Mouse (Mus musculus): Measurements from ENCODE around the gene Eya2.
A peak's percentile ranks its signal among the peaks of the same experiment; 100 is the strongest.

The Eya2 gene

DNA sequence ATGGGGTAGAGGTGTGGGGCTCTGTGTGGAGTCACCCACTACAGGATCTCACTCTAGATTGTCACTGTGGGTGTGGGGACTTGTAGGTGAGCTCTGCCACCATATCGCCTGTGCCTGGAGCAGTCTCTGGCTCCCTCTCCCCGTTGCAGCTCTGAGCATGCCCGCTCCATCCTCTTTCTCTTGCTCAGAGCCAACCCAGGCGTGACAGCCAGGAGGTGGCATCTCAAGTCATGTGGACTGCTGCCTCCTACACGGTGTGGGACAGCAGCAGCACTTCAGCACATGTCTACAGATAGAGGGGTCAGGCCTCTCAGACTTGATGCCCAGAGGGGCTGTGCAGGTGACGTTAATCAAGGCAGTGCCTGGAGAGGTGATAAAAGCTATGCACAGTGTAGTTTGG is 57.4 kb downstream of the Eya2 start:
- no peak for DNase-seq (ENCODE audit: low spot score)

DNA sequence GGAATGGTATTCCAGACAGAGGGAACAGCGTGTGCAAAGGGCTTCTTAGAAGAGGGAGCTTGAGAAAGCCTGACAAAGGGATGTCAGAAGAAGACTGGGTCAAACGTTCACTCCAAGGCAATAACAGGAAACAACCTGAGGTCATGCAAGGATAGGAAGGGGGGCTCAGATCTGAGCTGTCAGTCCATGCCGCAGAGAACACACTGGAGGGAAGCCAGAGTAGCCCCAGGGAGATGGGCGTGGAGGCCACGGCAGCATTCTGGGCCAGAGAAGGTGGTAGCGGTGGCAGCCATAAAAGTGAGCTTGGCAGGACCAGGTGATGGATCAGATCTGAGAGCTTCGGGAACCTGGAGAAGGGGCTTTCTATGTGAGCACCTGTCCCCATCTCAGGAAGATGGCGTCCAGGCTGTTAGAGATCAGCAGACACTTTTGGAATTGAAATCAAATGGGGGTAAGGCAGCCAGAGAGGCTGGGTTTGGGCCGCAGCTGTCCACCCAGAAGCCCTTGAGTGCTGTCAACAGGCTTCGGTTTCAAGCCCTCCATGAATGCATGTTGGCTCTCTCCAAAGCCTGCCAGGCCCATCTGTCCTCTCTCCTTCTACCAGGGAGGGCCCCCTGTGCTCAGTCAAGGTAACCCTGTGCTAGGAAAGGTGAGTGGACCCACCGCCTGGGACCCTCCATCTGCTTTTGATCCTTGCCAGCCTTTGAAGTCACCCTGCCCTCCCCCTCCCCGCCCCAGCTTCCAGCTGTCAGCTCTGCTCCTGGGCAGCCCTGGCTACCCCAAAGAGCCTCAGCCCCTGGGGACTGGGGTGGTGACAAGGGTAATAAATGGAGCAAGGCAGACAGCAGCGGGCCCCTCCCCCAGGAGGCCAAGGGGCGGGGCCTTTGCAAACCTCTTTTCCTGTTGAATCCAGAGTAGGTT is 58.4 kb downstream of the Eya2 start:
- no peak for DNase-seq (ENCODE audit: low spot score)

DNA sequence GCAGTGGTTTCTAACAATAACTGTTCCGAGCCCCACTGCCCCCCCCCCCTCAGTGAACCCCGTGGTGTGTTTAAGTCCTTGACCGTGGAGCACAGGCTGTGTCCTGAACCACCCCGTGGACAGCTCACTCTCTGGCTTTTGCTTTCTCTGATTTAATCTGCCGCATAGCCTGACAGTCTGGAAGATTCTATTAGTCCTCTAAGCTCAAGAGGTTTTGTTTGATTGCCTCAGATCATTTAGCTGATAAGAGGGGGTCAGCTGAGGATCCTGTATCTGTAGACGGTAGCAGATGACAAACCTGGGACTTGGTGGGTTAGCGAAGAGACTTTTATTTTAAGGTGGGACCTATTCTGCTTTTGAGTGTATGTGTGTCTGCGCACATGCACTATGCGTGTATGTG is 59.3 kb downstream of the Eya2 start:
- DNase-seq (ENCODE audit: low spot score) = no peak

DNA sequence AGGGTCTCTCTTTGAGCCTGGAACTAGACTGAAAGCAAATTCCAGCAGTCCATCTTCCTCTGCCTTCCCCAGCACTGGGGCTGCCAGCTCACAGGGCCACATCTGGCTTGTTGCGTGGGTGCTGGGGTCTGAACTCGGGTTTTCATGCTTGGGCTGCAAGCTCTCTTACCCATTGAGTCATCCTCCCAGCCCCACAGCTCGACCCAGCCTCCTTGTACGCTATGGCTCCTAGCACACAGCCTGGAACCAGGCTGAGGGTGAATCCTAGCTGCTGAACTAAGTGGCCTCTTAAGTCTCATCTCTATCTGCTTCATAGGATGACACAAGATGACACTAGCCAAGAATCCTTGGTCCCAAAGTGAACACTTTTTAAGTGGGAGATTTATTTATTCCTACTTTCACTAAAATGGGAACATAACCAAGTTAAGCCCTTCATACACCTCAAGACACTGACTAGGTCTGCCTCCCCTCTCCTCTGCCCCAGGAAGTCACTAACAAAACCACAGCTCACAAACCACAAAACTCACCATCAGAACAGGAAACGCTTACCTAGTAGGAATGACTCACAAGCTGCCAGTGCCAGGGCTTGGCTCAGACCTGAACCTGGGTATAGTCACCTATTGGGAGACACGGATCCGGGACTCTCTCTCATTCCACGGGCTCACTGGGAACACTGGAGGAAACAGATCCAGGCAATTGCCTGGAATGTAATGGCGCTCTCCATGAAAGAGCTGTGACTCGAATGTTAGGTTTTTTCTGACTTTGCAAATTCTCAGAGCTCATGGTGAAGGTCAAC is 60.1 kb downstream of the Eya2 start:
- DNase-seq (ENCODE audit: low spot score) = no peak

GRCm38 (mm10) chr2:165656541-165656940 is 61.7 kb downstream of the Eya2 start:
- no peak for DNase-seq (ENCODE audit: low spot score)

- DNase-seq (ENCODE audit: low spot score) = no peak
These were observed 62.1 kb downstream of the Eya2 start for GRCm38 (mm10) chr2:165656956-165657355.

GRCm38 (mm10) chr2:165659552-165659951 is 64.7 kb downstream of the Eya2 start:
- no peak for DNase-seq (ENCODE audit: low spot score)

GRCm38 (mm10) chr2:165663266-165663665 is 68.4 kb downstream of the Eya2 start:
- DNase-seq (ENCODE audit: low spot score) = no peak

DNA sequence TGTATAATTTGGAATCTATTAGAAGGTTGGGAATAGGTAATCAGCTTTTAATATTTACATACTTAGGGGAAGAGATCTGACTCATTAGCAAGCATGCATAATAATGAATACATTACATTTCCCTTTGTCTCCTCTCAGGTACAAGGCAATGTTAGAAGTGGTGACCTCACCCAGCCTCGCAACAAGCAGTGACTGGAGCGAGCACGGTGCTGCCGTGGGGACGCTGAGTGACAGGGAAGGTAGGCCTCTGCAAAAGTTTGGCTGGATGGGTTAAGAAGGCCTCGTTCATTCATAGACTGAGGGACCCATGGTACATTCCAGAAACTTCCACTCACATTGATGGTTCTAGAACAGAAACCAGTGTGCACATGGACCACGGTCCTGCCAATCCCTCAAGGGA is 69.8 kb downstream of the Eya2 start:
- no peak for DNase-seq (ENCODE audit: low spot score)

DNA sequence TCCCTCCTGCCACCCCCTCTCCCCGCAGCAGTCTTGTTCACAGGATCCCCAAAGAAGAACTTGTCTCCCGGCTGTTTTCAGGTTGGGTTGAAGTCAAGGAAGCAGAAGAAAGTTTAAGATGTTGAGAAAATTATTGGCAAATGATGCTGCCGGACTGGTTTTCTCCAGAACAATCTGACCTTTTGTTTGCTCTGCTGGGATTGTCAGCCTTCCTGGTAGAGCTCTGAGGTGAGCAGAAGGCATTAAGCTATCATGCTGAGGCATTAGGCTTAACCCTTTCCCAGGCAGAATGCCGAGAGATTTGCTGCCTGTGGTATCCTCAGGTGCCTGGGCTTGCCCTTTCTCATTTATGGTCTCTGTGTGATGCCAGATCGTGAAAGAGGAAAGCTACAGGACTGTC is 70.3 kb downstream of the Eya2 start:
- DNase-seq (ENCODE audit: low spot score) = no peak

- DNase-seq (ENCODE audit: low spot score) = no peak
These were observed 72.3 kb downstream of the Eya2 start for GRCm38 (mm10) chr2:165667096-165667495.

- no peak for DNase-seq (ENCODE audit: low spot score)
These were observed 87.9 kb downstream of the Eya2 start for GRCm38 (mm10) chr2:165682719-165683118.

DNA sequence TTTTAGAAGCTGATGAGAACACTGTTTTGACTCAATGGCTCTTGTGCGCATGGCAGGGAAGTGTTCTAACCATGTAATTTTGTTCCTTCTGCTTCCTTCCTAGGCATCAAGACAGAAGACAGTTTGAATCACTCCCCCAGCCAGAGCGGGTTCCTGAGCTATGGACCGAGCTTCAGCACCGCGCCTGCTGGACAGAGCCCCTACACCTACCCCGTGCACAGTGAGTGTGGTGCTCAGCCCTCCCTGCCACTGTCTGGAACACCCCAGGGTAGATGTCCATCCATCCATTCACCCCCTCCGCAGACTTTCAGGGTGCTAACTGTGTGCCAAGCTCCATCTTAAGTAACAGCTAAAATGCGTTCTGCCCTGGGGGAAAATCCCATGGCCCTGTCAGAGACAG is 92.7 kb downstream of the Eya2 start:
- no peak for DNase-seq (ENCODE audit: low spot score)

DNA sequence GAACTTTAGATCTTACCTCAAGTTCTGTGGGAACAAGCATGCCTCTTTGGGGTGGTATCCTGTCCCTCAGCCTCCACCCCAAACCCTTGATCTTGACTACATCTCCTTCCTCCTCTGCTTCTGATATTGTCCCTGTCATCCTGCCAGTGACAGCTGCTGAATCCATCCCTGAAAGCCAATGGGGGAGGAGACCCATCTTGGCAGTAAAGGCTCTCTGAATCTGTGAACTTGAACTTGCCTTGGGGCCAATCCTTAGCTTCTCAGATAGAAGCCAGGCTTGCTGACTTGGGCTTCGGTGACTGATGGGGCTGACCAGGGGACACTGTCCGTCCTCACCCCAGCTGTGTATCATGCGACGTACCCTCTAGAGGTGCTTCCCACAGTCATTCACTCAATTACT is 94.1 kb downstream of the Eya2 start:
- no peak for DNase-seq (ENCODE audit: low spot score)

- DNase-seq (ENCODE audit: low spot score) = no peak
These were observed 96.2 kb downstream of the Eya2 start for GRCm38 (mm10) chr2:165691016-165691415.

- peak; percentile 23 for DNase-seq (ENCODE audit: low spot score)
These were observed 98.3 kb downstream of the Eya2 start for GRCm38 (mm10) chr2:165692944-165693660.

GRCm38 (mm10) chr2:165694767-165695166 is 99.9 kb downstream of the Eya2 start:
- no peak for DNase-seq (ENCODE audit: low spot score)

- no peak for DNase-seq (ENCODE audit: low spot score)
These were observed 105.5 kb downstream of the Eya2 start for GRCm38 (mm10) chr2:165700252-165700908.

- DNase-seq (ENCODE audit: low spot score) = no peak
These were observed 108.4 kb downstream of the Eya2 start for GRCm38 (mm10) chr2:165703033-165703805.

DNA sequence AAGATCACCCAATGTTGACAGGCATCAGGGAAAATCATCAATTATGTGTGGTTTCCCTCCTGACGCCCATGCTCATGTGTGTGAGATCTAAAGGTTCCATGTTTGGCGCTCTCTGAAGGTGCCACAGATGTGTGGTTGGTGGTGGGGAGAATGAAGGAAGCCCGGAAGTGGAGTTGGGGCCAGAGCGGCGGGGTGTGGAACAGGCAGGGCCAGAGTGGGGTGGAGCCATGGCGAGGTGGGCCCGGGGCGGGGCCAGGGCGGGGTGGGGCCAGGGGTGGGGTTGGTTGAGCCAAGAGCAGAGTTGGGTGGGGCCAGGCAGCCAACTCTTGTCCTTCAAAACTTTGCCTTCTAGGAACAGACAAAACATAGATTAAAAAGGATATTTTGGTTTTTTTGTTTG is 113.4 kb downstream of the Eya2 start:
- DNase-seq (ENCODE audit: low spot score) = no peak

- DNase-seq (ENCODE audit: low spot score) = no peak
These were observed 121.9 kb downstream of the Eya2 start for GRCm38 (mm10) chr2:165716688-165717087.
